Mouse (Mus musculus) limb, embryonic 10.5 days (tissue): ENCODE data around the gene Nkapd1. TPM values are rescaled to one million over a fixed set of nuclear protein-coding genes. Genes with fewer than 3 reads are reported as not detected.

ENCODE experiments used
- DNase-seq: peaks from one replicate; pipeline ENCODE4 v3.0.0-alpha.2; 2017; ENCODE audit warnings: low spot score
- H3K27ac ChIP-seq: fragments of 300-500 bp; sonication (generic); 2 replicates; pipeline ENCODE4 v1.5.1; 2016; ENCODE audit warnings: mild to moderate bottlenecking
- H3K27me3 ChIP-seq: fragments of 300-500 bp; sonication (generic); 2 replicates; pipeline ENCODE4 v1.6.1; 2016; ENCODE audit warnings: low read depth, mild to moderate bottlenecking; ENCODE audit not compliant: poor library complexity, severe bottlenecking
- H3K36me3 ChIP-seq: fragments of 300-500 bp; sonication (generic); 2 replicates; pipeline ENCODE4 v1.6.1; 2016; ENCODE audit warnings: mild to moderate bottlenecking, moderate library complexity
- H3K4me1 ChIP-seq: fragments of 300-500 bp; sonication (generic); 2 replicates; pipeline ENCODE4 v1.6.1; 2016
- H3K4me3 ChIP-seq: fragments of 300-500 bp; sonication (generic); 2 replicates; pipeline ENCODE4 v1.5.1; 2016; ENCODE audit warnings: mild to moderate bottlenecking, moderate library complexity
- H3K9me3 ChIP-seq: fragments of 300-500 bp; sonication (generic); replicated peaks from 2 replicates; pipeline ENCODE4 v1.6.1; 2016; ENCODE audit warnings: mild to moderate bottlenecking
- WGBS: fragments of 180-500 bp; shearing (Covaris S2); methylation state at CpG from one replicate; pipeline ENCODE4 v1.1.7; 2016; 5-methylcytosine and 5-hydroxymethylcytosine counted together
- polyA plus RNA-seq: library from polyadenylated mRNA; unstranded; fragments of >200 nt; fragmentation: Nextera tagmentation; extraction: Ambion mirVana; gene quantifications from 2 replicates; pipeline ENCODE4 v1.2.1, GENCODE M21; 2016

Nkapd1 gene
- polyA plus RNA-seq, 1 experiment from 2014 or later = 21.3 TPM

DNA sequence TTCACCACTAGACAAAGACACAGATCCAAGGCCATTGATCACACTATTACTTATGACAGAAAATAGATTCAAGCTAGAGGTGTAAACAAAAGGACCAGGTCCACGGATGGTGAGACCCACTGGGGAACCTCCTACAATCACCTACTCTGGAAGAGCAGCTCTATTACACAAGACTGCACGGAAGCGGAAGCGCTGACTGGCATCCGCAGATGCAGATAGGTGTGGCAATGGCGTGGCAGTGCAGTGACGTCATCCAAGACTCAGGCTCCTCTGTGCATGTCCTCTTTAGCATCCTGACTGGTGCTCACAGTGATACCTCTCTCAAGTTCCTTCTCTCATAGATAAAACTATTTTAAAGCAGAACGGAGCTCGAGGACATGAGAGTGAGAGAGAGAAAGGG lies 24.3 kb downstream of the Nkapd1 start:
- peaks cover 32% of the 10 kb centered on the region for H3K36me3 ChIP-seq
- no peak for DNase-seq
- no peaks in the 10 kb centered on the region for H3K9me3 ChIP-seq
- H3K4me1 ChIP-seq = no peaks in the 10 kb centered on the region
- H3K27ac ChIP-seq = no peak overlapping the region
- H3K27me3 ChIP-seq = no peaks in the 10 kb centered on the region
- 89% methylated on average over 9 of the region's 9 CpGs for WGBS
- H3K4me3 ChIP-seq = no peak overlapping the region

DNA sequence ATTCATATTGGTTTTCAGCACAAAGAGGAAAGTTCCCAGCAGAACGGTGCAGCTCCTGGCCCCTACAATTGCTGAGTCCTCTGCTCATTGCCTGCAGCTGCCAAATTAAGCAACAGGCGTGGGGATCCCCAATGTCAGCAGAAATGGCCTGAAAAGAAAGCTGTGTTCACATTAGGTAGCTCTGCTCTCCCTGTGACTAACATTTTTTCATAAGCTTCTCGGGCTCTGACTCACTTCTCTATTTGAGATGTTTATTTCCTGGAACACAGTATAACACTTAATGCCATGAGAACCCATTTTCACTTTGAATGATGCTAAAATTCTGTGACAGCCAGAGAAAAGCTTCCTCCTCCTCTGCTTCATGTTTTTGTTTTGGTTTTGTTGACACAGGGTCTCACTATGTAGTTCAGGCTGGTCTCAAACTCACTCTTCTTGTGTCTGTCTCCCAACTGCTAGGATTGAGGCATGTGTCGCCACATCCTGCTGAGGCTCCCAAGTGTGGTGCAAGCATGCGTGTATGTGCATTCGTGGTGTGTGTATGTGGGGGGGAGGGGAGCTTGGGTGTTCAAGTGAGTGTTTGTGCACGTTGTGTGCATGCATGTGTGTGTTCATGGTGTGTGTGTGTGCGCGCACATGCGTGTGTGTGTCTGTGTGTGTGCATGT lies 26.3 kb downstream of the Nkapd1 start:
- Histone ChIP-seq H3K27ac (no peak overlapping the region), H3K9me3 (no peaks in the 10 kb centered on the region), H3K4me3 (no peak overlapping the region), H3K36me3 (peaks cover 14% of the 10 kb centered on the region), H3K27me3 (no peaks in the 10 kb centered on the region), H3K4me1 (no peaks in the 10 kb centered on the region)
- no peak for DNase-seq
- WGBS = 82% methylated on average over 10 of the region's 10 CpGs

DNA sequence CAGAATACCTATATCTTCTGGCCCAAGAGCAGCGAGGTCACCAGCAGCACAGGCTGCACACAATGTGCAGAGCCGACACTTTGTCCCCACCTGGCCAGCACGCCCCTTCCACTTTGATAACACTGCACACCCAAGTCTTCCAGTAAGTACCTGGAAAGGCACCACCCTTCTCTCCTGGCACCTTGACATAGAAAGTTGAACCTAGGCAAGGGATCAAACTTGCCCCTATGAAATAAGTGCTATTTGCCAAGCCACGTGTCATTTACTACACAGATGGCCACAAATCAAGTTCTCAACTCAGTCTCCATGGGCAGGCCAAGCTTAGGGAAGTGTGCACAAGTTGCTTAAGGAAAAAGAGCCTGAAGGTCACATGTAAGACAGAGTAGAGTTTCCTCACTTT lies 30.3 kb downstream of the Nkapd1 start:
- Histone ChIP-seq H3K36me3 (no peaks in the 10 kb centered on the region), H3K27me3 (no peaks in the 10 kb centered on the region), H3K4me1 (no peaks in the 10 kb centered on the region), H3K27ac (no peak overlapping the region), H3K4me3 (no peak overlapping the region), H3K9me3 (no peaks in the 10 kb centered on the region)
- 83% methylated on average over 4 of the region's 4 CpGs for WGBS
- no peak for DNase-seq

DNA sequence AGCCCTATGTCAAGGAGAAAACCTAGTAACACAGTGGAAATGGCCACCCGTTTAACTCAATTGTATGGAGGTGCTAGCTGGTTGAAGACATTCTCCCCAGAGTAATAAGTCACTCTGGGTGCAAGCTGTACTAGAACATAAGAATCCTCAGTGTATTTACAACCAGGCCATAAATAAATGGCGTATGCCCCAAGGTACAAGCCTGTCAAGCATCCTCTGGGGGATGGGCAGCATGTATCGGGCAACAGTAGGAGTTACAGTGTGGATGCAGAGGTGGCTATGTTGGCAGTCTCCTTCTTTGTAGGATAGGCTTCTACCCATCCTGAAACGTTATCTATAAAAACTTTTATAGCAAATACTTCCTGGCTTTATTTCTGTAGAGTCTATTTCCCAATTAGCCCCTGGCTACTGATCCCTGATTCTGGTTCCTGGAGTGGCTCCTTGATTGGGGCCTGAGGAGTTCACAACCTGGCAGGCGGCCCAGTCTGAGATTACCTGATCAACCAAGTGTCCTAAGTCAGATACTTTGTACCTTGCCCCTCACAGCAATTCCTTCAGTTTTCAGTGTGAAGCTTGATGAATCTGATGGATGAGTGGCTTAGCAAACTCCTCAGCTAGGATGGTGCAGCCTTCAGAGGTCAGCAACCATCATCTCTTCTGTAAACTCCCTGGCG lies 32.0 kb downstream of the Nkapd1 start:
- 82% methylated on average over 6 of the region's 6 CpGs for WGBS
- H3K27me3 ChIP-seq = no peaks in the 10 kb centered on the region
- H3K4me3 ChIP-seq = no peak overlapping the region
- no peak for DNase-seq
- H3K9me3 ChIP-seq = no peaks in the 10 kb centered on the region
- no peaks in the 10 kb centered on the region for H3K4me1 ChIP-seq
- no peak overlapping the region for H3K27ac ChIP-seq
- H3K36me3 ChIP-seq = no peaks in the 10 kb centered on the region

DNA sequence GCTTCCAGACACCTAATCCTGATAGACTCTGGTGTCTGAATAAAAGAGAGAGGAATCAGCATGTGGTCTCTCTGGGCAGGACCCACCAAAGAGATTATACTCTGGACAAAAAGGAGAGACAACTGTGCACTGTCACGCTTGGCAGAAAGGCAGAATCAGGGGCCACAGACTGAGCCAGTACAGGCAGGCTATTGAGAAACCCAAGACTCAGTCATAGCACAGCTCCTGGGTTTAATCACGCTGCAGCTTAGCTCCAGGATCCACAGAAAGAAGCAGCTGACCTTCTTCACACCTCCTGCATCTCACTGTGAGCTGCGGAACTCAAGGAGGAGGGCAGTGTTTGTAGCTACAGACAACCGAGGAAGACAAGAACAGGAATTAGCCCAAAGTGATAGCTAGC lies 36.9 kb downstream of the Nkapd1 start:
- H3K36me3 ChIP-seq = no peaks in the 10 kb centered on the region
- 31% methylated on average over 4 of the region's 4 CpGs for WGBS
- no peaks in the 10 kb centered on the region for H3K27me3 ChIP-seq
- no peaks in the 10 kb centered on the region for H3K9me3 ChIP-seq
- peak; percentile 16 for DNase-seq
- no peaks in the 10 kb centered on the region for H3K4me1 ChIP-seq
- H3K4me3 ChIP-seq = no peak overlapping the region
- no peak overlapping the region for H3K27ac ChIP-seq

DNA sequence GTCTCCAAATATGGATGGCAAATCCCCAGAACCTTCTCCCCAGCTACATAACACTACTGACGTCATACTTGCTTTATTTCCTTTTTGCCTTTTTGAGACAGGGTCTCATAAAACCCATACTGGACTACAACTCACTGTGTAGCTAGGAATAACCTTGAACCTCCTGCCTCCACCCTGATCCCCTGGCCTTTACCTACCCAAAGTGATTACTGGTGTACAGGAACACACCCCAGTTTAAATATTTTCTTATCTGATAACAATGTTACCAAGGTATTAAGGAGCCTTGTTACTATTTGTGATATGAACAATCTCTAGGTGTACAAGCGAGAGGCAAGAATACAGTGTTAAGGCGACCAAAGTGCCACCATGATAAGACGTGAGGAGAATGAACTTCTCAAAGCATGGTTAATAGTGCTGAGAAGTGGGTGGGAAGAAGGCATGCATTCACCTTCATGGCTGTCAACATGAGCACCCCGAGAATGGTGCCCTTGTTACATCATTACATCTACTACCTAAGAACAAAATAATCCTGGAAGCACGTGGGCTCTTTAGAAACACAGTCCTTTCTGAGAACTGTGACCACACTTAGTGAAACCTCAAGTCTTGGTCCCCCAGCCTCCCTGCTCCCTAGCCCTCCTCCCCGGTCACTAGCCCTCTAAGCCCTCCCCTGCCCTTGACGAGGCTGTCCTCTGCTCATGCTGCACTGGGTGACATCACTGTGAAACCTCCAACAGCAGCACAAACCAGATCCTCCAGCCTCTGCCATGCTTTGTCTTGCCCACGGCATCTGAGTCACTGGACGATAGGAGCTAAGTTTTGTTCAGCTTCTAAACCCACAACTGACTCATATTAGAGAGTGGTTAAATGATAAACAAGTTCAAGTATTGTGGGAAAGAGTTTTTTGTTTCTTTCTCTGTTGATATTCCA lies 47.4 kb downstream of the Nkapd1 start:
- WGBS = 81% methylated on average over 10 of the region's 10 CpGs
- no peak for DNase-seq
- Histone ChIP-seq H3K4me1 (peaks cover 10% of the 10 kb centered on the region; the same call in 1 of the 2 replicates), H3K27me3 (no peaks in the 10 kb centered on the region), H3K36me3 (no peaks in the 10 kb centered on the region), H3K4me3 (no peak overlapping the region), H3K27ac (no peak overlapping the region), H3K9me3 (no peaks in the 10 kb centered on the region)

DNA sequence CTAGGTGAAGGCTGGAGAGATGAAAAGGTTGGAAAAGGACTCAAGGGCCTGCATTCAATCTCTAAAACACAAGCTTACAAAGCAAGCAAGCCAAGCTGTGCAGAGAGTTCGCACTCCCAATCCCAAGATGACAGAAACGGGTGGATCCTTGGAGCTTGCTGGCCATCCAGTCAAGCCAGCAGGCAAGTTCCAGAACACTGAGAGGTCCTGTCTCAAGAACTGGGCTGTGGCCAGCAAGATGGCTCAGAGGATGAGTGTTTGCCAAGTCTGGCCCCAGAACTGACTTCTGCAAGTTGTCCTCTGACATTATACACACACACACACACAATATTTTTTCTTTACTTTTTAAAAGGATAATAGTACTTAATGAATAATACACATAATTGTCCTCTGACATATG lies 49.4 kb downstream of the Nkapd1 start:
- no peaks in the 10 kb centered on the region for H3K4me1 ChIP-seq
- no peak for DNase-seq
- no peaks in the 10 kb centered on the region for H3K36me3 ChIP-seq
- no peak overlapping the region for H3K27ac ChIP-seq
- H3K4me3 ChIP-seq = no peak overlapping the region
- 87% methylated on average over 2 of the region's 2 CpGs for WGBS
- no peaks in the 10 kb centered on the region for H3K9me3 ChIP-seq
- no peaks in the 10 kb centered on the region for H3K27me3 ChIP-seq

DNA sequence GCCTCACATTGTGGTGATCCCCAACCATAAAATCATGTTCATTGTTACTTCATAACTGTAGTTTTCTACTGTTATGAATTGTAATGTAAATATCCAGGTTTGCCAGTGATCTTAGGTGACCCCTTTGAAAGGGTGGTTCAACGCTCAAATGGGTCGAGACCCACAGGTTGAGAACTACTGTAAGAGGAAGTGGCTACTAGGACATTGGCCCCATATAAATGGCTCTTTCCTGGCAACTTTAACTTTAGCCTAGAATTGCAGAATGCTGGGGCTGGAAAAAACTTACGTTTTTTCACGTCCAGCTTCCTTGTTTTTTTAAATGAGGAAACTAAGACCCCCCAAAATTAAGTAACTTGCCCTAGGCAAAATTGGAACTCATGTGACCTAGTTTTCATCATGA lies 49.9 kb downstream of the Nkapd1 start:
- DNase-seq = no peak
- Histone ChIP-seq H3K27ac (no peak overlapping the region), H3K4me1 (no peaks in the 10 kb centered on the region), H3K27me3 (no peaks in the 10 kb centered on the region), H3K4me3 (no peak overlapping the region), H3K36me3 (no peaks in the 10 kb centered on the region), H3K9me3 (no peaks in the 10 kb centered on the region)
- 92% methylated on average over 4 of the region's 4 CpGs for WGBS

DNA sequence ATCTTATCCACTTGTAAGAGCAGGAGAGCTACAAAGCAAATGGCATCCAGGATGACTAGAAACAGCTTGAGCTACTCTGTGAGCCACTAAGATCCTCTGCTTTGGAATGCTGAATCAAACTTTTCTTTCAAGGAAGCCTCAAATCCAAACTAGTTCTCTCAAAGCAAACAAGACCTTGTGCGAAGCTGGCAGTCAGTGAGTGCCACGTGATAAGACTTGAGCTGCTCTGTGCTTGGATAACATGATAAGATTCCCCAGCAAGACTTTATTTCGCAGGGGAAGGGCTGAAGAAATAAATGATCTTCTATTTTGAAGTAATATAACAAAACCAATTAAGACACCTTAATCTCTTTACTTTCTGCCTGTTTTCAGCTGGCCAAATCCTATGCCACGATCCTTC lies 51.3 kb downstream of the Nkapd1 start:
- no peak overlapping the region for H3K27ac ChIP-seq
- no peaks in the 10 kb centered on the region for H3K27me3 ChIP-seq
- DNase-seq = no peak
- 85% methylated on average over 4 of the region's 4 CpGs for WGBS
- no peaks in the 10 kb centered on the region for H3K9me3 ChIP-seq
- H3K4me3 ChIP-seq = no peak overlapping the region
- H3K36me3 ChIP-seq = no peaks in the 10 kb centered on the region
- H3K4me1 ChIP-seq = no peaks in the 10 kb centered on the region

DNA sequence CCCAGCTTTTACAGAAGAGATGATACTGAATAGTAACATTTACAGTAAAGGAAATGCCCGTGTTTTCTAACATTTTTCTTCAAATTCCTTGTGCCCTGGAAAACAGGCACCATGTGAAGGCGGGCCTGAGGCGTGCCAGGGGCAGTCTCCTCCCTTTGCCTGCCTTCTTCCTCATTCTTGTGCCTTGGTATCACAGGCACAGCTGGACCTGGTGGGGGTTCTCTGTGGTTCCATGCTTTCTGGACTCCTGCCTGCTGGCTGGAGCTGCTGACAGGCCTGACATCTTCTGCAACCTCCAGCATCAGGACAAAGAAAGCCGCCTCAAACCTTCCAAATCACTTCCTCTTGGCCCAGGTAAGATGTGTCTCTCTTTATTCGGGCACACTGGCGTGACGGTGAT lies 52.1 kb downstream of the Nkapd1 start:
- H3K4me1 ChIP-seq = no peaks in the 10 kb centered on the region
- 86% methylated on average over 7 of the region's 7 CpGs for WGBS
- H3K9me3 ChIP-seq = no peaks in the 10 kb centered on the region
- H3K27ac ChIP-seq = no peak overlapping the region
- no peaks in the 10 kb centered on the region for H3K36me3 ChIP-seq
- no peaks in the 10 kb centered on the region for H3K27me3 ChIP-seq
- no peak for DNase-seq
- H3K4me3 ChIP-seq = no peak overlapping the region

DNA sequence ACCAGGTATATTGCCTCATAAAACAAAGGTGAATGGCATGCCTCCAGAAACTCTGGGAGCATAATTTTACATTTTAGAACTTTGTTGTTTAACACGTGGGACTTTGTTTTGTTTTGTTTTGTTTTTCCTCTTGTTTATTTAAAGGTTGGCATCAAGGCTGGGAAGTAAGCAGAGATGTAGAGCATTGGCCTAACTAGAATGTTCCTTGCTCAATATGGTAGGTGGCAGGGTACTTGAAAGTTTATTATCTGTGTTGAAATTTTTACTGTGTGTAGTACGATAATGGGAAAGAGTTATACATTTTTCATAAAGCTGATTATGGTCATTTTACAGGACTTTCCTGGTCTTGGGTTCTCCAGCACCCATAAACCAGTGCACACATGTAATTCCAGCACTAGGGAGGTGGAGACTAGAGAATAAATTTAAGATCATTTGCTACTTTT lies 55.3 kb downstream of the Nkapd1 start:
- no peak for DNase-seq
- no peaks in the 10 kb centered on the region for H3K27me3 ChIP-seq
- H3K4me3 ChIP-seq = no peak overlapping the region
- H3K27ac ChIP-seq = no peak overlapping the region
- H3K4me1 ChIP-seq = no peaks in the 10 kb centered on the region
- 87% methylated on average over 2 of the region's 2 CpGs for WGBS
- no peaks in the 10 kb centered on the region for H3K36me3 ChIP-seq
- H3K9me3 ChIP-seq = no peaks in the 10 kb centered on the region

DNA sequence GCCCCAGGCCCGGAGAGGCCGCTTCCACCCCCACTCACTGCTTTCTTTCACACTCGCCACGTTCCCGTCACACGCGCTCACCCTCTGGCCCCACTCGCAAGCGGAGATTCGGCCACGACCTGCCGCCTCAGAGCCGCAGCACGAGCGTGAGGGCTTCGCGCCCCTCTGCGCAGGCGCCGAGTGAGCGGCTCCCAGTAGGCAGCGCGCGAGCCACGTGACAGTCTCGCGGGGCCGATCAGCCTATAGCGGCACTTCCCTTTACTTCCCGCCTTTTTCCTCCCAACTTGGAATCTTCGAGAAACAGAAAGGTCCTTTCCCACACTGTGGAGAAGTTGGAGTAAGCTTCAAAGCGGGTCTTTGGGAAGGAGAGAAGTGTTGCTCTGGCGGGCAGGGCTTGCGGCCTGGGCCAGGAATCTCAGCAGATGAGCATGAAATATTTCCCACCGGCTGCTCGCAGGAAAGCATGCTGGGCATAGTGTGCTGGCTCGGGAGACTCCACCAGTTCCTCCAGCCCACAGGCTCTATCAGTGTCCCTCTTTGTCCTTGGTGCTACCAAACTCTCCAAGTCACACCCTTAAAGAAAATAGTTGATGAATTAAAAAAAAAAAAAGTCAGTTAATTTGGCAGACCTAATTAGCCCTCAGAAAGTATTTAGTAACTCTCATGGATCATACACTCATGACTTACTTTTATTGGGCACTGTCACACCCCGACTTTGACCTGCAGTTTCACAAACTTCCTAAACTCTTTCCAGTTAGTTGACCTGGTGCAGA lies 55.9 kb downstream of the Nkapd1 start, which contains the start of gene Tex12:
Gene Tex12 (minus strand): TSS at position 181 of the 773 bp plus-strand sequence.
- whole genome bisulfite sequencing = 88% methylated on average over 38 of the region's 38 CpGs

More for the DNA sequence above, 55.9 kb downstream of the Nkapd1 start, which contains the start of gene Tex12:
- no peaks in the 10 kb centered on the region for H3K4me1 ChIP-seq
- no peaks in the 10 kb centered on the region for H3K27me3 ChIP-seq
- H3K36me3 ChIP-seq = no peaks in the 10 kb centered on the region
- H3K4me3 ChIP-seq = no peak within 1 kb of the TSS
- DNase-seq = no peak
- no peaks in the 10 kb centered on the region for H3K9me3 ChIP-seq
- H3K27ac ChIP-seq = no peak within 1 kb of the TSS
